Mouse (Mus musculus) embryonic facial prominence, embryonic 15.5 days (tissue): ENCODE measurements at regions not wholly inside any gene's neighbourhood (a gene's known extent, or its start where the extent isn't known, plus 50 kb on each side); places are given as distances from the start of the nearest gene placed in this dataset.

Experiments used
- ATAC-seq: fragments of 200-750 bp; cut with Nextera tagmentation; 2 replicates; pipeline ENCODE4 v1.8.0; 2017; ENCODE audit warnings: low read depth, moderate TSS enrichment; ENCODE audit not compliant: insufficient number of reproducible peaks, low FRiP score, low TSS enrichment
- H3K27ac ChIP-seq: fragments of 300-500 bp; sonication (generic); replicated peaks from 2 replicates; pipeline ENCODE4 v1.5.1; 2015; ENCODE audit warnings: mild to moderate bottlenecking, inconsistent platforms
- H3K27me3 ChIP-seq: fragments of 300-500 bp; sonication (generic); 2 replicates; pipeline ENCODE4 v1.6.1; 2015; ENCODE audit warnings: inconsistent platforms
- H3K36me3 ChIP-seq: fragments of 300-500 bp; sonication (generic); 2 replicates; pipeline ENCODE4 v1.6.1; 2015; ENCODE audit warnings: mild to moderate bottlenecking, inconsistent platforms
- H3K4me1 ChIP-seq: fragments of 300-500 bp; sonication (generic); 2 replicates; pipeline ENCODE4 v1.6.1; 2015; ENCODE audit warnings: inconsistent platforms
- H3K4me2 ChIP-seq: fragments of 300-500 bp; sonication (generic); replicated peaks from 2 replicates; pipeline ENCODE4 v1.6.1; 2015; ENCODE audit warnings: mild to moderate bottlenecking, inconsistent platforms
- H3K4me3 ChIP-seq: fragments of 300-500 bp; sonication (generic); replicated peaks from 2 replicates; pipeline ENCODE4 v1.5.1; 2015; ENCODE audit warnings: mild to moderate bottlenecking, inconsistent platforms
- H3K9ac ChIP-seq: fragments of 300-500 bp; sonication (generic); 2 replicates; pipeline ENCODE4 v1.6.1; 2015; ENCODE audit warnings: inconsistent platforms
- H3K9me3 ChIP-seq: fragments of 300-500 bp; sonication (generic); replicated peaks from 2 replicates; pipeline ENCODE4 v1.6.1; 2016; ENCODE audit warnings: inconsistent platforms
- WGBS: fragments of 180-500 bp; shearing (Covaris S2); methylation state at CpG from one replicate; pipeline ENCODE4 v1.1.7; 2015; 5-methylcytosine and 5-hydroxymethylcytosine counted together

DNA sequence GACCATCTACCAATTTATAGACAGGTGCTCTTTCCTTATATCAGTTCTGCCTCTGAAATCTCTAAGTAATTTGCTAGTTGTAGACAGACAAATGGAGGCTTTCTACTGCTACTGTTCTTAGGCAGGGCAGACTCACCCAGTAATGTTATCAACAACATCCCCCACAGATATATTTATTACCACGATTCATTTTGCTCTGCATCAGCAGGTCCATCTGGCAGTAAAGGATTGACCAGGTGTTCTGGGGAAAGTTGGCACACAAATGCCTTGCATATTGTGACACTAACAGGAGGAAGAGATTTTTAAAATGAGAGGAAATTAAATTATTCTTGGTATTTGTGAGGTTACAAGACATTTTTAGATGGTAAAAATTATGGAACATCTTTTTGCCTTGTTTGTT is 627.3 kb upstream of the Tmprss15 start:
- ATAC-seq, result no peak
- Histone ChIP-seq H3K27me3 (no peaks in the 10 kb centered on the region), H3K9me3 (no peaks in the 10 kb centered on the region), H3K27ac (no peak overlapping the region), H3K9ac (no peak overlapping the region), H3K4me2 (no peak overlapping the region), H3K4me3 (no peak overlapping the region), H3K4me1 (no peaks in the 10 kb centered on the region), H3K36me3 (no peaks in the 10 kb centered on the region)
- 72% methylated on average over 1 of the region's 1 CpGs for WGBS

DNA sequence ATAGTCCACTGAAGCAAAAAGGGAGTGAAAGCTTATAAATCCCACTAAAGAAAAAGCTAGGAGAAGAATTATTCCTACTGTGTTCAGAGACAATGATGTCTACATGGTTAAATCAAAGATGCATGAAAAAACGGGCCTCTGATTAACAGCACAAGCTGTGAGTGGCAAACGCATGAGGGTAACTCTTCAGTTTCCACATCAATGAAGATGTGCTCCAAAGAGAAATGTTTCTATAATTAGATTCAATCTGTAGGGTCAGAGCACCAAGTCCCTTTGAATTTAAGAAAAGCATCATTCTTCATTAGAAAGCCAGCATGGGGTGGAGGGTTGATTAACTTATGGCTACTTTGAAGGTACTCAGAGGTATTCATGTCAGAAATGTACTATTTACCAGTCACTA is 601.5 kb upstream of the Tmprss15 start:
- no peak overlapping the region for H3K9ac ChIP-seq
- no peak for ATAC-seq
- H3K36me3 ChIP-seq, result no peaks in the 10 kb centered on the region
- H3K4me3 ChIP-seq, result no peak overlapping the region
- 58% methylated on average over 2 of the region's 2 CpGs for WGBS
- H3K27me3 ChIP-seq, result no peaks in the 10 kb centered on the region
- no peak overlapping the region for H3K27ac ChIP-seq
- H3K9me3 ChIP-seq, result no peaks in the 10 kb centered on the region
- H3K4me2 ChIP-seq, result no peak overlapping the region
- no peaks in the 10 kb centered on the region for H3K4me1 ChIP-seq

DNA sequence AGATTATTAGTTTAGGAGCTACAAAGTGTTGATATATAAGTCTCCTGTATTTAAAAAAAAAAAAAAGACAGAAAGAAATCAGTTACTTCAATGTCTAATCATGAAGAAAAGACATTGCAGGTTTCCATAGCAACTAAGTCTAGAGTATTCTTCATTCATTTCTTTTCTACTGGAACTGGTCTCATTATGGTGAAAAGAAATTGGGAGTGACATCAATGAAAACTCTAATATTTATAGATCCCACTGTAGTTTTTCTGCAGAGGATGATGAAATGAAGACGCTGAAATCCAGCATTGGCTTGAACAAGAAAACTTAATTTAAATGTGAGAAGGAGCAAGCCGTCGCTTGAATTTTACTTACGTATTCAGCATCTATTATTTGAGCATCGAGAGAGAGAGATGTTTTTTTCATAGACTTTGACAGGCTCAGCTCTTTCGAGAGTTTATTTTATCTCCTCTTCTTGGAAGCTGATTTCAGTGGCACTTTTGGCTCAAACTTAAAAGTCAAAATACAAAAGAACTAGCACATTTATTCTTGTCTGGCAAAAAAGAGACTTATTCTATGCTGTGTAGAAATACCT is 560.4 kb upstream of the Tmprss15 start:
- Histone ChIP-seq H3K4me2 (no peak overlapping the region), H3K36me3 (no peaks in the 10 kb centered on the region), H3K4me1 (no peaks in the 10 kb centered on the region), H3K27ac (no peak overlapping the region), H3K4me3 (no peak overlapping the region), H3K27me3 (no peaks in the 10 kb centered on the region), H3K9ac (no peak overlapping the region), H3K9me3 (no peaks in the 10 kb centered on the region)
- WGBS, result 81% methylated on average over 6 of the region's 6 CpGs
- ATAC-seq, result no peak

DNA sequence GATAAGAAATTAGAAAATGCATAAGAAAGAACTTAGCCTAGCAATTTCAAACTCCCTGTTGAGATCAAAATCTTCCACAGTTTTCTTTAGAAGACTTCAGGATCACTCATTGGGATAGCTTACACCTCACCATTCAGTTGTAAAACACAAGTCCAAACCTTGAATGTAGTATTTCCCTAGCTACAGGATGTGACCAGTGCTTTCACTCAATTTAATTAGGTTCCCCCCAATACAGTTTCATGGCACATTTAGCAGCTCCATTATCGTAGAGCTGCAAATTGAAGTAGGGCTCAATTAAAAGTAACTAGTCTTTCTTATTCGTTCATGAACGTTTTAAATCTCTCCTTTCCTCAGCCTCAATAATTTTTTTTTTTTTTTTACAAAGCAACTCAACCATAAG is 550.0 kb upstream of the Tmprss15 start:
- Histone ChIP-seq H3K36me3 (no peaks in the 10 kb centered on the region), H3K27ac (no peak overlapping the region), H3K9me3 (no peaks in the 10 kb centered on the region), H3K4me3 (no peak overlapping the region), H3K27me3 (no peaks in the 10 kb centered on the region), H3K9ac (no peak overlapping the region), H3K4me2 (no peak overlapping the region), H3K4me1 (no peaks in the 10 kb centered on the region)
- 64% methylated on average over 3 of the region's 3 CpGs for WGBS
- no peak for ATAC-seq

DNA sequence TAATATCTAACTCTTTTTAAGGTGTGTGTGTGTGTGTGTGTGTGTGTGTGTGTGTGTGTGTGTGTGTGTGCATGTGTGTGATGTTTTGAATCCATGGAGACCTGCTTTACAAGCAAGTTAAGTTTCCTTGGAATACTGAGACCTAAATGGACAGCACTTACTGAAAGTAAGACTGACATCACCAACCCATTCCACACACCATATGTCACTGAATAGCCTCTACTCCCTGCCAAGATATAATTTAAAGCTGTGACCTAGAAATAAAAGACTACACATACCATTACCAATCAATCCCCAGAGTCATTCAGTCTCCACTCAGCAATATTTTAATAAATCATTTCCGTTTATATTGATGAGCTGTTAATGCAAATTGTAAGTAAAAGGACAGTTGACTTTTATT is 536.2 kb upstream of the Tmprss15 start:
- Histone ChIP-seq H3K9ac (no peak overlapping the region), H3K4me3 (no peak overlapping the region), H3K4me2 (no peak overlapping the region), H3K4me1 (no peaks in the 10 kb centered on the region), H3K36me3 (no peaks in the 10 kb centered on the region), H3K27me3 (no peaks in the 10 kb centered on the region), H3K9me3 (no peaks in the 10 kb centered on the region), H3K27ac (no peak overlapping the region)
- ATAC-seq, result no peak
- 68% methylated on average over 1 of the region's 1 CpGs for WGBS

DNA sequence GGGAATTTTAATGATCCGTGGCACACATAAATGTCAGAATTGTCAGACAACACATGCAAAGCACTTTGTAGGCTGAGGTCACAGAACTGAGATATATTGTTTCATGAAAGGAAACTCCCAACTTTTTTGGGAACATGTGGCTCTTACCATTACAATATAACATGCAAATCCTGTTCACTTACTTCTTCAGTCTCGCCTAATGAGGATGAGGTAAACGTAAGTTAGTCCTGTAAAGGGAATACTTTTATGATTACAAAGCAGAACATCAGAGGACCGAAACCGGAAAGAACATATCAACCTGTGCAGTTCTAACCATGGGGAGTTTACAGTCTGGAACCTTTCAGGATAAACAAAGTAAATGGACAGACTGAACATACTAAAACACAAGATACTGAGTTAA is 520.1 kb upstream of the Tmprss15 start:
- Histone ChIP-seq H3K4me1 (no peaks in the 10 kb centered on the region), H3K9ac (no peak overlapping the region), H3K27ac (no peak overlapping the region), H3K36me3 (no peaks in the 10 kb centered on the region), H3K4me3 (no peak overlapping the region), H3K27me3 (no peaks in the 10 kb centered on the region), H3K9me3 (no peaks in the 10 kb centered on the region), H3K4me2 (no peak overlapping the region)
- WGBS, result 71% methylated on average over 5 of the region's 5 CpGs
- ATAC-seq, result no peak

DNA sequence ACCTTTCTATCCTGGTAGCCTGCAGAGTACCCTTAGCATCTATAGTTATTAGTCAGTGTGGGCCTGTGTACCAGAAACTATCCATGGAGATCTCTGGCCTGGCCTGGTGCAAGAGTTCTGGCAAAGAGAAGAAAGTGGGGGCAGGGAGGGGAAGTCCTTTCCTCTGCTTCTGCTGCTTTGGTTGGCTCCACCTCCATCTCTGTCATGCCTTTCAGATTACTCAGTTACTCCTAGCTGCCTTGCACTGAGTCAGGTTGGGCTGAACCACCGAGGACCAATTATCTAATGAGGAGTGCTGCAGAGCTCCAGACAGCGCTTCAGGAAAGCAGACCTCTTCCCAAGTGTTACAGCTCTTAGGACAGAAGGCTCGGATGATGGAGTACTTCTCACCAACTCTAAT is 500.0 kb upstream of the Tmprss15 start:
- Histone ChIP-seq H3K27me3 (no peaks in the 10 kb centered on the region), H3K9me3 (no peaks in the 10 kb centered on the region), H3K4me3 (no peak overlapping the region), H3K36me3 (no peaks in the 10 kb centered on the region), H3K27ac (no peak overlapping the region), H3K4me1 (no peaks in the 10 kb centered on the region), H3K4me2 (no peak overlapping the region), H3K9ac (no peak overlapping the region)
- no peak for ATAC-seq
- WGBS, result 55% methylated on average over 3 of the region's 3 CpGs

DNA sequence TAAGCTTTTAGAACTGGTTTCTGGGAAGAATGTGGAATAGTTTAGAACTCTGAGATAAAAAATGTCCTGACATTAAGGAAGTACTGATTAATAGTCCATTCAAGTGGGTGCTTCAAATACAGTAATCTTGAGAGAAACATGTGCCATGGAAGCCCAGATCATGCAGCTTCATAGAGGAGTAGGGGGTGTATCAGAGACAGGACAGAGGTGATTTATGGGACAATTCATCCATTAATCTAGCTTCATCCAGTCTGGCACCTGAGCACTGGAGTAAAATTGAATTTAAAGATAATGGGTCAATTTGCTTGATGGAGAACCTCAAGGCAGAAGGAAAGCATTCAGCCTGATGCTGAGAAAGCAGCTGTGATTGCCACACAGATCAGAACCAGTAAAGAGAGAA is 494.8 kb upstream of the Tmprss15 start:
- ATAC-seq, result no peak
- Histone ChIP-seq H3K27me3 (no peaks in the 10 kb centered on the region), H3K27ac (no peak overlapping the region), H3K4me2 (no peak overlapping the region), H3K9me3 (no peaks in the 10 kb centered on the region), H3K36me3 (no peaks in the 10 kb centered on the region), H3K4me1 (no peaks in the 10 kb centered on the region), H3K4me3 (no peak overlapping the region), H3K9ac (no peak overlapping the region)

DNA sequence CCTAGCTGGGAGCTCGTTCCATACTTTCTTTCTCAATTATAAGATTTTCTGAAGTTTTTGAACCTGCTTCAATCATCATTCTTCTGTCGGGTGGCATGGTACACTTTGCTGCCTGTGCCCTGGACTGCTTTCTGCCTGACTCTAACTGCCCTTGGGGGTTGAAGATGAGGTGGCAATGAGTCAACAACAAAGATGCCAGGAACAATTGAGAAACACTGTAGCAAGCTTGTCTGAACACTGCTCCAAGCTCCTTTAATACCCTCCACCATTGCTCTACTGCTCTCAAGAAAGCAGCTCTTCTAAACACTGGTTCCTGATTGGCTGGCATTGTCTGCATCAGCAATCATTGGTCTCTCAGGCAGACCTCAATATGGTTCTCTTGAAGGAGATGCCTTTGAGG is 480.0 kb upstream of the Tmprss15 start:
- Histone ChIP-seq H3K4me3 (no peak overlapping the region), H3K4me1 (no peaks in the 10 kb centered on the region), H3K4me2 (no peak overlapping the region), H3K9ac (no peak overlapping the region), H3K36me3 (no peaks in the 10 kb centered on the region), H3K27me3 (no peaks in the 10 kb centered on the region), H3K27ac (no peak overlapping the region), H3K9me3 (no peaks in the 10 kb centered on the region)
- WGBS, result 79% methylated on average over 2 of the region's 2 CpGs
- no peak for ATAC-seq

DNA sequence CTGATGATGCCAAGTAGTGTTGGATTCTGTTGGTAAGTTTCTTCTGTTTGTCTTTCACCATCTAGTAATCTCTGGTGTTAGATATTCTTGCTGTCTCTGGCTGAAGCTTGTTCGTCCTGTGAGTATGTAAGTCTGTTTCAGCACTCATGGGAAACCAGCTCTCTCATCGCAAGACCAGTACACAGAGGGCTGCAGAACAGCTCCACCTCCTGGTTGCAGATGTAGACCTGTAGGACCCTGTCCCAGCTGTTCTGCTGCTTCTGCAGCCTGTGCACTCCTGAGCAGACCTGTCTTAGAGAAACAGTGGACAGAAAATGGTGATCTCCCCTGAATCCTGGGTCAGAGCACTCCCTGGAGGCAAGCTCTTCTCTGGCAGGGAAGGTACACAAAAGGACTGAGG is 443.5 kb upstream of the Tmprss15 start:
- no peaks in the 10 kb centered on the region for H3K36me3 ChIP-seq
- H3K27ac ChIP-seq, result no peak overlapping the region
- H3K27me3 ChIP-seq, result no peaks in the 10 kb centered on the region
- H3K4me3 ChIP-seq, result no peak overlapping the region
- no peak for ATAC-seq
- H3K4me1 ChIP-seq, result no peaks in the 10 kb centered on the region
- 54% methylated on average over 2 of the region's 2 CpGs for WGBS
- H3K9me3 ChIP-seq, result no peaks in the 10 kb centered on the region
- H3K9ac ChIP-seq, result no peak overlapping the region
- H3K4me2 ChIP-seq, result no peak overlapping the region

DNA sequence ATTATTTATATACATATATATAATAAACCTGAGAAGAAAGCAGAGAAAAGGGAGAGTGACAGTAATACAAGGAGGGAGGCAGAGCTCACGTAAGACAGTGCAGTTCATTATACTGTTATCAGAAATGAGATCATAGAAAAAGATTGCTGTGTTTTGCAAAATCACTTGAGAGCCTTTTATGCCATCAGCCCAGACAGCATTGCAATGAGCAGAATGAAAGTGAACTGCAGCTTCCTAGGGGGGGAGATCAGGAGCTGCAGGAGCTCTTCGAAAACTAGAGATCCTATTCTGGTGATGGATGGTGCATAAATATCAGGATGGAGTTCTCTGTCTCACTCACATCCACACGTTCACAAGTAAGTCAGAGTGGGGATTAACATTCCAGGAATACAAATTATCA is 401.6 kb upstream of the Tmprss15 start:
- no peaks in the 10 kb centered on the region for H3K9me3 ChIP-seq
- H3K27me3 ChIP-seq, result no peaks in the 10 kb centered on the region
- WGBS, result 57% methylated on average over 3 of the region's 3 CpGs
- H3K4me3 ChIP-seq, result no peak overlapping the region
- no peak for ATAC-seq
- H3K4me2 ChIP-seq, result no peak overlapping the region
- no peak overlapping the region for H3K27ac ChIP-seq
- no peaks in the 10 kb centered on the region for H3K36me3 ChIP-seq
- no peak overlapping the region for H3K9ac ChIP-seq
- H3K4me1 ChIP-seq, result no peaks in the 10 kb centered on the region

DNA sequence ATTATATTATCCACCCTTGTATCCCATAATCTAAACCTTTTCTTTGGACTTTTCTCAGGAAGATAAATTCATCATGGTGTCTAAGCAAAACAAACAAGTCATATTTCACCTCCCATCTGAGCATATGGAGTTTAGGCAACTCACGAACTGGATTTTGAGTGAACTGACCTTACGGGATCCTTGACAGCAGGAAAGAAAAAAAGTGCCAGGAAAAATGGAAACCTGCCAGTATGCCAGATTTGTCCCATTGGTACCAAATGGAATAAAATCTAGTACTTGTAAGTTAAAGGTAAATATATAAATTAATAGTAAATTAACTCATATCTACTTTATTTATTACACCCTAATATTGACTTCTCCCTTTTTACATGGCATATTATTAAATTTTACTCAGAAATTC is 360.0 kb upstream of the Tmprss15 start:
- Histone ChIP-seq H3K27ac (no peak overlapping the region), H3K36me3 (no peaks in the 10 kb centered on the region), H3K4me2 (no peak overlapping the region), H3K27me3 (no peaks in the 10 kb centered on the region), H3K9me3 (no peaks in the 10 kb centered on the region), H3K9ac (no peak overlapping the region), H3K4me3 (no peak overlapping the region), H3K4me1 (no peaks in the 10 kb centered on the region)
- no peak for ATAC-seq
- 79% methylated on average over 2 of the region's 2 CpGs for WGBS
